Mouse (Mus musculus): ENCODE data around the gene Nell1. TPM values are rescaled to one million over a fixed set of nuclear protein-coding genes. Genes with fewer than 3 reads are reported as not detected.

The Nell1 gene
- polyA plus RNA-seq, 1 experiment from 2014 or later: 2.2 TPM

DNA sequence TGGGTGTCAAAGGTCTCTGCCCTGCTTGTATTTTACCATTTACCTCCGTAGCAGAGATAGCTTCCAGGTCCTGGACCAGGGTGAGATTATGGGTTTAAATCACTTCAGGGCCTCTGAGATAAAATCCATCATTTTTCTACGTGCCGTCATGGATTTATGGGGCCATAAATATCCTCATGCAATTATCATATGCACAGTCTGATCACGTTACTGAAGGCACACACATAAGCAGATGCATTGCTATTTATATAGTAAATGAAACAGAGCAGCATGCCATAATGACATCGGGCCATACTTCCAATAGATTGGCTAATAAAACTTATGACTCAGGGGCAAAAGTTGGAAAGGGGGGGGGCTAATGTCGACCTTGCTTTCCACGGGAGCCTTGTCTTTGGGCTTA lies 19.8 kb upstream of the Nell1 start:
- DNase-seq (ENCODE audit: low spot score, missing footprints) (peak; percentile 79), ATAC-seq (ENCODE audit: low FRiP score) (no peak)
- Histone ChIP-seq H3K4me3 (ENCODE audit: low read depth, low read length) (no peak overlapping the region), H3K4me1 (ENCODE audit: control insufficient read depth, insufficient read depth, low read length) (no peaks in the 10 kb centered on the region), H3K36me3 (ENCODE audit: control insufficient read depth, insufficient read depth, low read length) (no peaks in the 10 kb centered on the region), H3K27me3 (ENCODE audit: control insufficient read depth, insufficient read depth, low read length) (no peaks in the 10 kb centered on the region), H3K9me3 (ENCODE audit: control insufficient read depth, low read length) (no peaks in the 10 kb centered on the region), H3K9ac (ENCODE audit: low read length) (no peak overlapping the region), H3K27ac (ENCODE audit: low read depth, low read length) (no peak overlapping the region), H3K4me2 (no peak overlapping the region)
- WGBS: 85% methylated on average over 7 of the region's 7 CpGs

DNA sequence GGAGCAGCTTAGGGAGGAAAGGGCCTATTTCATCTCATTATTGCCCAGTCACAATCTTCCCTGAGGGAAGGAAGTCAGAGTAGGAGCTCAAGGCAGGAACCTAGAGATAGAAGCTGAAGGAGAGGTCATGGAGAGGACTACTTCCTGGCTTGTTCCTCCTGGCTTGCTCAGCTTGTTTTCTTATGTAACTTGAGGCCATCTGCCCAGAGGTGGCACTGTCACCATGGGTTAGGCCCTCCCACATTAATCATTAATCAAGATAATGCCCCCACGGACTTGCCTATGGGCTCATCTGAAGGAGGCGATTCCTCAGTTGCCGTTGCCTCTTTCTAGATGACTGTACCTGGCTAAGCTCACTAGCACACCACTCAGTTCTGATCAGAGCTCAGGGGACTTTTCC lies 17.5 kb upstream of the Nell1 start:
- WGBS: 88% methylated on average over 3 of the region's 3 CpGs
- H3K4me2 ChIP-seq: no peak overlapping the region
- ATAC-seq (ENCODE audit: low FRiP score) (no peak), DNase-seq (ENCODE audit: low spot score, missing footprints) (no peak)
- no peaks in the 10 kb centered on the region for H3K27me3 ChIP-seq (ENCODE audit: control insufficient read depth, insufficient read depth, low read length)
- no peak overlapping the region for H3K9ac ChIP-seq (ENCODE audit: low read length)
- H3K36me3 ChIP-seq (ENCODE audit: control insufficient read depth, insufficient read depth, low read length): no peaks in the 10 kb centered on the region
- H3K9me3 ChIP-seq (ENCODE audit: control insufficient read depth, low read length): no peaks in the 10 kb centered on the region
- no peaks in the 10 kb centered on the region for H3K4me1 ChIP-seq (ENCODE audit: control insufficient read depth, insufficient read depth, low read length)
- no peak overlapping the region for H3K4me3 ChIP-seq (ENCODE audit: low read depth, low read length)
- no peak overlapping the region for H3K27ac ChIP-seq (ENCODE audit: low read depth, low read length)

DNA sequence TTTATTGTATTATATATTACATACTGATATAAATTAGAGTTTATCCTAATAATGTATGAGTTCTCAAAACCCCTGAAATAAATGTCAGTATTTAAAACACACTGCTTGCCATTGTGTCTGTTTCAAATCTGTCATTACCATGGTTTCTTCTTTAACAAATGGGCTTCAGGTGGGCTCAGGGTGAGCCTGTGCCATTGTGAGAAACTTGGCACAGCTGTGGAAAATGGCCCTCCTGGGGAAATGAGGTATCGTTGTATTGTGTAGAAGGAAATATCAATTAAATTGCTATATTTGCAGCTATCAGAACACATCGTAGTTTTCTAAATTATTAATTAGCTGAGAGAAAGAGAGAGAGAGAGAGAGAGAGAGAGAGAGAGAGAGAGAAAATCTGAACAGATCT lies 10.9 kb upstream of the Nell1 start:
- 90% methylated on average over 2 of the region's 2 CpGs for WGBS
- no peak overlapping the region for H3K4me2 ChIP-seq
- H3K36me3 ChIP-seq (ENCODE audit: control insufficient read depth, insufficient read depth, low read length): no peaks in the 10 kb centered on the region
- H3K27me3 ChIP-seq (ENCODE audit: control insufficient read depth, insufficient read depth, low read length): no peaks in the 10 kb centered on the region
- H3K27ac ChIP-seq (ENCODE audit: low read depth, low read length): no peak overlapping the region
- no peaks in the 10 kb centered on the region for H3K4me1 ChIP-seq (ENCODE audit: control insufficient read depth, insufficient read depth, low read length)
- ATAC-seq (ENCODE audit: low FRiP score) (no peak), DNase-seq (ENCODE audit: low spot score, missing footprints) (no peak)
- no peak overlapping the region for H3K9ac ChIP-seq (ENCODE audit: low read length)
- H3K9me3 ChIP-seq (ENCODE audit: control insufficient read depth, low read length): no peaks in the 10 kb centered on the region
- no peak overlapping the region for H3K4me3 ChIP-seq (ENCODE audit: low read depth, low read length)

DNA sequence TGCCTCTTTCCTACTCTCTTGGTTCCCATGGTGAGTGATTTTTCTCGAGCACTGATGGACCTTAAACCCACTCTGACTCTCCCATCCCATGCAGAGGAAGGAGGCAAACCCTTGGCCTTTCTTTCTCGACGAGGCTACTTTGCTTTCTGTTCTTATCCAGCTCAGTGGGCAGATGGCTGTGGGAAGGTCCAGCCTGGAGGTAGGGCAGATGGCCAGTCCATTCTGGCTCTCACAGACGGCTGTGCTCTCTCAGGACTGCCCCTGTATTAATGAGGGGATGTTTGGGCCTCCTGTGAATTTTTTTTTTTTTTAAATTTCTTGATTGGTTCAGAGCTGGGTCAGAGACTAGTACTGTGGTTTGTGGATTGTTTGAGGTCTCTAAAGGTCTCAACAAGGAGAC lies 5.1 kb upstream of the Nell1 start:
- H3K9ac ChIP-seq (ENCODE audit: low read length): no peak overlapping the region
- peaks cover 1% of the 10 kb centered on the region for H3K4me1 ChIP-seq (ENCODE audit: control insufficient read depth, insufficient read depth, low read length)
- no peaks in the 10 kb centered on the region for H3K9me3 ChIP-seq (ENCODE audit: control insufficient read depth, low read length)
- no peaks in the 10 kb centered on the region for H3K36me3 ChIP-seq (ENCODE audit: control insufficient read depth, insufficient read depth, low read length)
- no peak overlapping the region for H3K4me3 ChIP-seq (ENCODE audit: low read depth, low read length)
- H3K27me3 ChIP-seq (ENCODE audit: control insufficient read depth, insufficient read depth, low read length): peaks cover 11% of the 10 kb centered on the region
- DNase-seq (ENCODE audit: low spot score, missing footprints): no peak
- 46% methylated on average over 4 of the region's 4 CpGs for WGBS
- no peak overlapping the region for H3K4me2 ChIP-seq
- 0 out of 2 replicates have a peak, but pooled peaks have one; percentile 23 for ATAC-seq (ENCODE audit: low FRiP score)
- H3K27ac ChIP-seq (ENCODE audit: low read depth, low read length): no peak overlapping the region

DNA sequence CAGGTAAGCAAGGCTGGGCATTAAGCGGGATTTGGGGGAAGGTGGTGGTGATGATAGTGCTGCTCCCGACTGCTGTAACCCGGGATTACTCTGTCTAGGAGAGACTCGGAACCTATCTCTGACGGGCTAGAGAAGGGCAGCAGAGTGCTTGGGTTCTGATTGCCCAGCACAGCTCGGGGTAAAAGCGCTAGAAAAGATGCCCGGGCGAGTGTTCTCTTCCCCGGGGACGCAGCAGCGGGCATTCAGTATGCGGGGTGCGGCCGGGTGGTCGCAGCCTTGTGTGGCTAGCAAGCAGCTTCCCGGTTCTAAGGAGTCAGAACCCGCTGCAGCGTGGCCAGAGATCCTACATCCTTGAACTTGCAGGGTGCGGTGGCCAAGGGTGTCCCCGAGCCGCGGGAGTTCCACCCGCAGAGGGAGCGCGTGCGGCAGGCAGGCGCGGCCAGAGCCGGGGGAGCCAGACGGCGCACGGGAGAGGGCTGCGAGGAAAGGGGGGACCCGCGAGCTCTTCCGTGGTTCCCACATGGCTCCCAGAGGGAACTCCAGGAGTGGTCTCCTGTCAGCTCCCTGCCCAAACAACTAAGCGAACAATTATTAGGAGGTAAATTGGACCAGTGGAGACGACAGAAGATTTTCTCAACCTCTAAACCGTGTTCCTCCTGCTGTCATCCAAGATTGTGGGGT lies 917 bp downstream of the Nell1 start:
- Histone ChIP-seq H3K9me3 (ENCODE audit: control insufficient read depth, low read length) (no peaks in the 10 kb centered on the region), H3K36me3 (ENCODE audit: control insufficient read depth, insufficient read depth, low read length) (no peaks in the 10 kb centered on the region), H3K9ac (ENCODE audit: low read length) (peak overlapping the region; percentile 52), H3K27ac (ENCODE audit: low read depth, low read length) (no peak overlapping the region), H3K27me3 (ENCODE audit: control insufficient read depth, insufficient read depth, low read length) (peaks cover 37% of the 10 kb centered on the region), H3K4me1 (ENCODE audit: control insufficient read depth, insufficient read depth, low read length) (peaks cover 9% of the 10 kb centered on the region), H3K4me2 (peak overlapping the region; percentile 78), H3K4me3 (ENCODE audit: low read depth, low read length) (peak overlapping the region; percentile 52)
- DNase-seq (ENCODE audit: low spot score, missing footprints): peak; percentile 94
- WGBS: under 1% methylated on average over 40 of the region's 40 CpGs
- peak; percentile 59 for ATAC-seq (ENCODE audit: low FRiP score)

DNA sequence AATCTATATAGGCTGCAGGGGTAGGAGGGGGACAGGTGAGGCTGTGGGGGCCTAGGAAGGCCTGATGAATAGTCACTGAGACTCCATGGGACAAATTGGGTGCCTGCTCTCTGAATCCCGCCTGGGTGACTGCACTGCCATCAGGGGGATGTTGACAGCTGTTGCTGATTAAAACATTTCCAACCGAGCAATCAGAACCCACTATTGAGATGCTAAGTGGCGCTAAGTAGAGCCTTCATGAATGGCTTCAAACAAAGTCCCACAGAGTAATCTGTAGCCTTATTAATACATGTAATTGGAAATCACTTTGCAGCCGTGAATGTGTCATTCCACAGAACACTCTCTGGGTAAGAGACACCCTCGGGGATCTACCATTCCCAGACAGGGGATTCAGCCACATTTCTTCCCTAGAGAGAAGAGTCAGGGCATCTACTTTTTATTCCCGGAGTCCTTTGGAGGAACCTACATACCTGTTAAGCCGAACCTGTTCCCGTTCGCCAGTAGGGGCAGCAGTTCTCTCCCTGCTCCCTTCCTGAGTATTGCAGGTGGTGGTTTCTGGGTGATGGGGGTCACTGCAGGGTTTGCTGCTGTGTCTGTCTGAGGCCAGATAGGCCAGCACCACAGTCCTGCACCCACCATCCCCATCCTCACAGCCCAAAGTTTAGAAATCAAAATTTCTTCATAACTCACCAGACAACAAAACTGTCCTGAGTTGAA lies 7.0 kb downstream of the Nell1 start:
- no peak for DNase-seq (ENCODE audit: low spot score, missing footprints)
- Histone ChIP-seq H3K9me3 (ENCODE audit: control insufficient read depth, low read length) (no peaks in the 10 kb centered on the region), H3K4me1 (ENCODE audit: control insufficient read depth, insufficient read depth, low read length) (no peaks in the 10 kb centered on the region), H3K4me3 (ENCODE audit: low read depth, low read length) (no peak overlapping the region), H3K4me2 (no peak overlapping the region), H3K27me3 (ENCODE audit: control insufficient read depth, insufficient read depth, low read length) (peaks cover 5% of the 10 kb centered on the region), H3K9ac (ENCODE audit: low read length) (no peak overlapping the region), H3K27ac (ENCODE audit: low read depth, low read length) (no peak overlapping the region), H3K36me3 (ENCODE audit: control insufficient read depth, insufficient read depth, low read length) (no peaks in the 10 kb centered on the region)
- WGBS: 12% methylated on average over 9 of the region's 9 CpGs
- peak; percentile 26; the same call in 1 of the 2 replicates for ATAC-seq (ENCODE audit: low FRiP score)

DNA sequence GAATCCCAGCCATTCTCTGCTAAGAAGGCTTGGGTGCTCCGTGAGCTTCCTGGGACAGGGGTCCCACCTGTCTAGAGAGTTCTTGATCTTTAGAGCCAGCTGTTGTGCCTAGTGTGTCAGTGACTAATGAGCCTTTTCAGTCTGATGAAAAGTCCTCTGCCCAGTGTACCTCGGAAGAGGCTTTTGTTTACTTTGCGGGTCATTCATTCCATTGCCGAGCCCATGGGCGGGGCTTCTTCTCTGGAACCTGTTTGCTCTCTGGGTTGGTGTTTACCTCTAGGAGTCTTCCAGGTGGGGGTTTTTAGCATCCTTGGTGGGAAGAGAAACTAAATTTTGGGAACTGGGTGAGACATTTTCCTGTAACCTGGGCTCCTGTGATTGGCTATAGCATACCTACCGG lies 10.0 kb downstream of the Nell1 start:
- no peak overlapping the region for H3K27ac ChIP-seq (ENCODE audit: low read depth, low read length)
- ATAC-seq (ENCODE audit: low FRiP score): no peak
- no peaks in the 10 kb centered on the region for H3K4me1 ChIP-seq (ENCODE audit: control insufficient read depth, insufficient read depth, low read length)
- WGBS: 24% methylated on average over 6 of the region's 6 CpGs
- H3K27me3 ChIP-seq (ENCODE audit: control insufficient read depth, insufficient read depth, low read length): no peaks in the 10 kb centered on the region
- no peak for DNase-seq (ENCODE audit: low spot score, missing footprints)
- no peaks in the 10 kb centered on the region for H3K9me3 ChIP-seq (ENCODE audit: control insufficient read depth, low read length)
- no peaks in the 10 kb centered on the region for H3K36me3 ChIP-seq (ENCODE audit: control insufficient read depth, insufficient read depth, low read length)
- H3K9ac ChIP-seq (ENCODE audit: low read length): no peak overlapping the region
- H3K4me2 ChIP-seq: no peak overlapping the region
- no peak overlapping the region for H3K4me3 ChIP-seq (ENCODE audit: low read depth, low read length)

DNA sequence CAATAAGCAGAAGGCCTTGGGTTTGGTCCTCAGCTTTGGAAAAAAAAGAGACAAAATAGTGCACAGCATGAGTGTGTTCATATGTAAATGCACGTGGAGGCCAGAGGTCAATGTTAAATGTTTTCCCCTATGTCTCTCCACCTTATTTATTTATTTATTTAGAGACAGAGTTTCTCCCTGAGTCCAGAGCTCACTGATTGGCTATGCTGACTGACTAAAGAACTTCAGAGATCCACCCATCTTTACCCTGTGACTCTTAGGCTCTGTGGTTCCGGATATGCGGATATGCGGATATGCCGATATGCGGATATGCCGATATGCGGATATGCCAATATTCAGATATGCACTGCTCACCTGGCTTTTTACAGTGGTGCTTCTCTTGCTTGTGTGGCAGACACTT lies 11.3 kb downstream of the Nell1 start:
- no peak overlapping the region for H3K27ac ChIP-seq (ENCODE audit: low read depth, low read length)
- no peak overlapping the region for H3K4me2 ChIP-seq
- WGBS: 91% methylated on average over 8 of the region's 8 CpGs
- H3K9ac ChIP-seq (ENCODE audit: low read length): no peak overlapping the region
- ATAC-seq (ENCODE audit: low FRiP score) (no peak), DNase-seq (ENCODE audit: low spot score, missing footprints) (no peak)
- no peaks in the 10 kb centered on the region for H3K27me3 ChIP-seq (ENCODE audit: control insufficient read depth, insufficient read depth, low read length)
- H3K36me3 ChIP-seq (ENCODE audit: control insufficient read depth, insufficient read depth, low read length): no peaks in the 10 kb centered on the region
- H3K4me1 ChIP-seq (ENCODE audit: control insufficient read depth, insufficient read depth, low read length): no peaks in the 10 kb centered on the region
- H3K9me3 ChIP-seq (ENCODE audit: control insufficient read depth, low read length): no peaks in the 10 kb centered on the region
- H3K4me3 ChIP-seq (ENCODE audit: low read depth, low read length): no peak overlapping the region

DNA sequence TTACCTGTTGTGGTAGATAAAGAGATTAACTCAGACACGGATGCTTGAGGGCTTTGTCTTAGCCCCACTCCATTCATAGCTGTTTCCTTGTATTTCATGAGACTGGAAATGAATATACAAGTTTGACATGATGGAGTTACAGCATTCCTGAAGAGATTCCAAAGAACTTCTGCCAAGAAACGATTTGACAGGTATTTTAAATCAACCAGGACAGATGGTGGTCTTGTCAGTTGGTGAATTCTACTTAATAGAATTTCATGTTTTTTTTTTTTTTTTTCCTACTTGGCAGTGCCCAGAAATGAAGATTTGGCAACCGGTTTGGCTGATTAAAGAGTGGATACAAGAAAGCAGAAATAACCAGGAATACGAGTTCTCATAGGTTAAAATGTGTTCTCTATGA lies 24.7 kb downstream of the Nell1 start:
- Histone ChIP-seq H3K36me3 (ENCODE audit: control insufficient read depth, insufficient read depth, low read length) (no peaks in the 10 kb centered on the region), H3K4me2 (no peak overlapping the region)
- no peak for DNase-seq (ENCODE audit: low spot score, missing footprints)

More for the DNA sequence above, 24.7 kb downstream of the Nell1 start:
- Histone ChIP-seq H3K27ac (ENCODE audit: low read depth, low read length) (no peak overlapping the region), H3K9me3 (ENCODE audit: control insufficient read depth, low read length) (no peaks in the 10 kb centered on the region), H3K4me3 (ENCODE audit: low read depth, low read length) (no peak overlapping the region), H3K9ac (ENCODE audit: low read length) (no peak overlapping the region), H3K4me1 (ENCODE audit: control insufficient read depth, insufficient read depth, low read length) (no peaks in the 10 kb centered on the region), H3K27me3 (ENCODE audit: control insufficient read depth, insufficient read depth, low read length) (no peaks in the 10 kb centered on the region)
- WGBS: 81% methylated on average over 4 of the region's 4 CpGs
- ATAC-seq (ENCODE audit: low FRiP score): no peak
